ENCODE assay signal across 26 mouse cellular contexts in genomic region chr10:117277779-117278178, GRCm38 (mm10). TPM values are rescaled to one million over a fixed set of nuclear protein-coding genes. Genes with fewer than 3 reads are reported as not detected.
"Had no signal": no experiment of that assay in that cellular context is flagged by ENCODE, and none has a peak within 500 bp of the region (broad histone marks: within the 10 kb centered on the region; RNA-seq: fewer than 3 reads in every experiment).

No protein-coding gene starts in this region.

RNA-seq across cellular contexts. Expression of gene Lyz1, which starts 14.9 kb away (rescaled TPM):
- total RNA-seq: liver, adult 2 months had no signal
- polyA plus RNA-seq: kidney, embryonic 14.5 days; limb, embryonic 11.5 days; liver, adult 2 months; liver, embryonic 13.5 days; midbrain, embryonic 12.5 days; midbrain, embryonic 15.5 days; myocyte had no signal

RNA-seq across cellular contexts. Expression of gene 9530003J23Rik, which starts 39.3 kb away (rescaled TPM):
- total RNA-seq: layer of hippocampus, adult 2 months; layer of hippocampus, postnatal 25 days; left cerebral cortex, adult 18-20 months; left cerebral cortex, postnatal 25 days; liver, adult 2 months; megakaryocyte, adult 5-6 weeks; monocyte, adult 5-6 weeks; neutrophil, adult 5-6 weeks had no signal
- polyA plus RNA-seq: intestine, postnatal 0 days; kidney, adult 2 months; kidney, embryonic 14.5 days; kidney, postnatal 0 days; large intestine, adult 2 months; limb, embryonic 14.5 days; liver, adult 2 months; liver, embryonic 13.5 days; liver, embryonic 16.5 days; lung, embryonic 15.5 days; midbrain, embryonic 12.5 days; midbrain, embryonic 15.5 days; myocyte; neural tube, embryonic 13.5 days; small intestine, adult 2 months; spleen, adult 2 months; stomach, embryonic 16.5 days; urinary bladder, adult 2 months had no signal
